Mouse (Mus musculus) liver, embryonic 12.5 days (tissue): ENCODE results near the gene Lekr1. TPM values are rescaled to one million over a fixed set of nuclear protein-coding genes. Genes with fewer than 3 reads are reported as not detected.

Source experiments
- ATAC-seq: fragments of 200-750 bp; cut with Nextera tagmentation; 2 replicates; pipeline ENCODE4 v1.8.0; 2017; ENCODE audit warnings: moderate number of reproducible peaks, mild to moderate bottlenecking, moderate library complexity
- H3K27ac ChIP-seq: fragments of 300-500 bp; sonication (generic); 2 replicates; pipeline ENCODE4 v1.5.1; 2016; ENCODE audit warnings: mild to moderate bottlenecking
- H3K27me3 ChIP-seq: fragments of 300-500 bp; sonication (generic); replicated peaks from 2 replicates; pipeline ENCODE4 v1.6.1; 2016; ENCODE audit warnings: mild to moderate bottlenecking, moderate library complexity
- H3K36me3 ChIP-seq: fragments of 300-500 bp; sonication (generic); 2 replicates; pipeline ENCODE4 v1.6.1; 2016; ENCODE audit warnings: mild to moderate bottlenecking, moderate library complexity
- H3K4me1 ChIP-seq: fragments of 300-500 bp; sonication (generic); 2 replicates; pipeline ENCODE4 v1.6.1; 2016
- H3K4me2 ChIP-seq: fragments of 300-500 bp; sonication (generic); 2 replicates; pipeline ENCODE4 v1.6.1; 2016; ENCODE audit warnings: mild to moderate bottlenecking, moderate library complexity
- H3K4me3 ChIP-seq: fragments of 300-500 bp; sonication (generic); 2 replicates; pipeline ENCODE4 v1.5.1; 2016; ENCODE audit warnings: mild to moderate bottlenecking, moderate library complexity
- H3K9ac ChIP-seq: fragments of 300-500 bp; sonication (generic); 2 replicates; pipeline ENCODE4 v1.6.1; 2016; ENCODE audit warnings: mild to moderate bottlenecking, moderate library complexity
- H3K9me3 ChIP-seq: fragments of 300-500 bp; sonication (generic); replicated peaks from 2 replicates; pipeline ENCODE4 v1.6.1; 2016; ENCODE audit warnings: mild to moderate bottlenecking, moderate library complexity
- WGBS: fragments of 180-500 bp; shearing (Covaris S2); methylation state at CpG from one replicate; pipeline ENCODE4 v1.1.7; 2016; ENCODE audit not compliant: insufficient replicate concordance; 5-methylcytosine and 5-hydroxymethylcytosine counted together
- polyA plus RNA-seq: library from polyadenylated mRNA; unstranded; fragments of >200 nt; fragmentation: Nextera tagmentation; extraction: Ambion mirVana; gene quantifications from 2 replicates; pipeline ENCODE4 v1.2.1, GENCODE M21; 2016

Gene Lekr1
- polyA plus RNA-seq, 1 experiment from 2014 or later: 1.9 TPM

DNA sequence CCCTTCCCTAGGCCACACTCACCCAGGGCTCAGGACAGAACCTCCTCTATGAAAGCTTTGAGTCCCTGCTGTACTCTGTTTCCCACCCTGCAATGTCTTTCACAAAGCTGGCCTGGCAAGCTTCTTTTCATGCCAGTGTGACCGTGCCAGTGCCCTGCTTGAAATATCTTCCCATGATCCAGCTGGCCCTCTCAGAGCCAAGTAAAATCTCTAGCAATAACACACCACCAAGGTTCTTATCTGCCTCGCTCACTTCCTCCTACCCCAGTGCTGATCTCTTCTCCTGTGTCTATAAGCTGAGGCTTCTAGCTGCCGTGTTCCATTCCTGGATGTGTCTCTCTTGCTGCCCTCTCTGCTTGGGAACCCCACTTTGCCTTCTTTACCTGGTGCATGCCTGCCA lies 162.0 kb downstream of the Lekr1 start:
- H3K4me2 ChIP-seq: no peak overlapping the region
- no peak overlapping the region for H3K4me3 ChIP-seq
- H3K27me3 ChIP-seq: no peaks in the 10 kb centered on the region
- H3K9me3 ChIP-seq: no peaks in the 10 kb centered on the region
- H3K4me1 ChIP-seq: no peaks in the 10 kb centered on the region
- ATAC-seq: no peak
- H3K27ac ChIP-seq: no peak overlapping the region
- no peaks in the 10 kb centered on the region for H3K36me3 ChIP-seq
- no peak overlapping the region for H3K9ac ChIP-seq
- 28% methylated on average over 3 of the region's 3 CpGs for WGBS

DNA sequence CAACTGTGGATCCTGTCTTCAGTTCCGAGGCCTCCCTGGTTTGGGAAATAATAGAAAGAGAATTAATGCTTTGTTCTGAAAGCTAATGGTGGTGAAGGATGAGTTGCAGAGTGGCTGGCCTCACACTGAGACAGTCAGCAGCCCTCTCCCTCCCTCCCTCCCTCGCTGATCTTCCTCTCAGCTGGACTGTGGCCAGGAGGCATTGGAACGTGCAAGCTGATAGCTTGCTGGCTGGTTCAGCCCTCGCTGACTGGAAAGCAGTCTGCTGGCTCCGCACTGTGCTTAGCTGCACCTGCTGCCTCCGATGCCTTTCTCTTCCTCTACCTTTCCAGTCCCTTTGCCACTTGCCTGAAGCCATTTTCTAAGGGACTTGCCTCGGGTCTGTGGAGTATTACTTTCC lies 163.2 kb downstream of the Lekr1 start:
- Histone ChIP-seq H3K9me3 (no peaks in the 10 kb centered on the region), H3K4me1 (no peaks in the 10 kb centered on the region), H3K9ac (no peak overlapping the region), H3K27me3 (no peaks in the 10 kb centered on the region), H3K27ac (no peak overlapping the region), H3K4me3 (no peak overlapping the region), H3K36me3 (no peaks in the 10 kb centered on the region), H3K4me2 (no peak overlapping the region)
- 35% methylated on average over 7 of the region's 7 CpGs for WGBS
- no peak for ATAC-seq

DNA sequence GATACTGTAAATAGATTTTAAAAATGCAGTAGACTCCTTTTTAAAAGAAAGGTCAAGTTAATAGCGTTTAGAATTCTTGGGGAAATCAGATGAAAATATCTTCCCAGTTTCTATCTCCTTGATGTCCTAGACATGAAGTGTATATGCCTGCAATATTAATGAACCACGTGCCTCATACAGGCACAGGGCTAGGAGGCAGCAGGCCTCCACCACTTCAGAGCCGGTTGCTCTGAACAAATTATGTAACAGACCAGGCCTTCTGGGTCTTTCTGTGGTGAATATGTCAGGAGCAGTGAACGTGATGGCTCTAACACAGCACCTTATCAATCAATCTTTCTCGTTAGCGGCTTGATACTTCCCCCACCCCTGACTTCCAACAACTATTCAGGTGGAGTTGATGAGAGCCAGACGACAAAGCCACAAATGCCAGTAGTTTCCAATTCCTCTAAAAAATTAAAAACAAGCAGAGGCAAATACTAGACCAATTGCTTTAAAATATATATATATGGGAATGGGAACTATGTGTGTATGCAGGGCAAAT lies 164.0 kb downstream of the Lekr1 start:
- no peak overlapping the region for H3K4me3 ChIP-seq
- H3K9ac ChIP-seq: no peak overlapping the region
- H3K27me3 ChIP-seq: no peaks in the 10 kb centered on the region
- ATAC-seq: no peak
- WGBS: 46% methylated on average over 7 of the region's 7 CpGs
- no peaks in the 10 kb centered on the region for H3K9me3 ChIP-seq
- H3K4me1 ChIP-seq: no peaks in the 10 kb centered on the region
- H3K27ac ChIP-seq: no peak overlapping the region
- H3K36me3 ChIP-seq: no peaks in the 10 kb centered on the region
- no peak overlapping the region for H3K4me2 ChIP-seq

DNA sequence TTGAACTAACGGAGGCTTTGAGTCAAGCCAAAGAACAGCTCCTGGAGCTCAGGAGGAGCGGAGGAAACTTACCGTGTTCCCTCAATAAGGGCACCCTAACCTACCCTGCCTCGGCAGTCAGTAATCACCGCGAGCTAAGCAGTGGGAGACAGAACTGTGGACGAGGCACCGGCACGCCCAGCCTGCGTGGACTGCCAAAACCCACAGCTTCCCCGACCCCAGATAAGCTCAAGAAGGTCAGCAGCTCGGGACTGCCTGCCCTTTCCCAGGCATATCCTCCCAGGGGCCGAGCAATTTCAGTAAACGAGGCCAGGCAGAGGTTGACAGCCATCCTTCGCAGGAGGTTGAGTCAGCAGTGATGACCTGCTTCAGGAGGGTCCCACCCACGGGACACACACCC lies 164.8 kb downstream of the Lekr1 start:
- H3K4me2 ChIP-seq: no peak overlapping the region
- no peaks in the 10 kb centered on the region for H3K27me3 ChIP-seq
- H3K36me3 ChIP-seq: no peaks in the 10 kb centered on the region
- H3K9me3 ChIP-seq: no peaks in the 10 kb centered on the region
- no peak overlapping the region for H3K9ac ChIP-seq
- no peak for ATAC-seq
- no peak overlapping the region for H3K27ac ChIP-seq
- WGBS: 29% methylated on average over 16 of the region's 16 CpGs
- no peak overlapping the region for H3K4me3 ChIP-seq
- H3K4me1 ChIP-seq: no peaks in the 10 kb centered on the region

DNA sequence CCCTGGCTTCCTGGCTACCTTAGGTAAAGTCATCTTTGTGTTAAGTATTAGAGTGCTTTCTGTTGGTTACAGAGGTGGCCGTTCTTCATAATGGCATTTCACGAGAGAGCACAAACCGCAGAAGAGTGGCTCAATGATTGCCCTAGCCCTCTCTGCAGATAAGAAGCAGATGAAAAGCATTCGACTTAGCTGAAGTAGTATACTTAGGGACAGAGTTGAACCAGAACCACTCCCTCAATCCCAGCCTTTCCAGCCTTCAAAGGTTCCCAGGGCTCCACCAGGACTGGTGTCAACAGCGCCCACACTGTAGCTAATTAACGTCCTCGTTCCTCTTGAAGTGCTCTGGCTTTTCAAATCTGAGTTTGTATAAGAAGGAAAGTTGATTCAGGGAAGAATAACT lies 166.4 kb downstream of the Lekr1 start:
- Histone ChIP-seq H3K9me3 (no peaks in the 10 kb centered on the region), H3K27ac (no peak overlapping the region), H3K4me1 (no peaks in the 10 kb centered on the region), H3K27me3 (no peaks in the 10 kb centered on the region), H3K36me3 (no peaks in the 10 kb centered on the region), H3K4me3 (no peak overlapping the region), H3K4me2 (no peak overlapping the region), H3K9ac (no peak overlapping the region)
- 38% methylated on average over 7 of the region's 7 CpGs for WGBS
- no peak for ATAC-seq

DNA sequence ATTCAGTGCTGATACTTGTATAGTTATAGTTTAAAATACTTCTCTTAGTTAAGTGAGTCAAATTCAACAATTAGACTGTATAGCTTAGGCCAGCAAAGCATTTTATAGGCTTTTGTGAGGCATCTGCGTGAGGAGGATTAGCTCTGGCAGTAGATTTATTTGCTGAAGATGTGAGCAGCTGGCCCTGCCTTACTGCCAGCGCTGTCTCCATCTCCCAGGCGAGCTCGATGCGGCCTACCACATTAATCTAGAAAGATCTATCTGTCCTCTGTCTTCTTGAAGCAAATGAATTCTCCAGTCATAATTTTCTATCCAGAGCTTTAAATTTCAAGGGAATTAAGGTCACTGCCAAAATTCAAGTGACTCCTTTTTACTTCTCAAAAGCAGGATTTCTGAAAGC lies 170.4 kb downstream of the Lekr1 start:
- Histone ChIP-seq H3K9me3 (no peaks in the 10 kb centered on the region), H3K27me3 (no peaks in the 10 kb centered on the region), H3K4me2 (no peak overlapping the region), H3K27ac (no peak overlapping the region), H3K4me1 (no peaks in the 10 kb centered on the region), H3K9ac (no peak overlapping the region), H3K36me3 (no peaks in the 10 kb centered on the region), H3K4me3 (no peak overlapping the region)
- 79% methylated on average over 5 of the region's 5 CpGs for WGBS
- no peak for ATAC-seq

DNA sequence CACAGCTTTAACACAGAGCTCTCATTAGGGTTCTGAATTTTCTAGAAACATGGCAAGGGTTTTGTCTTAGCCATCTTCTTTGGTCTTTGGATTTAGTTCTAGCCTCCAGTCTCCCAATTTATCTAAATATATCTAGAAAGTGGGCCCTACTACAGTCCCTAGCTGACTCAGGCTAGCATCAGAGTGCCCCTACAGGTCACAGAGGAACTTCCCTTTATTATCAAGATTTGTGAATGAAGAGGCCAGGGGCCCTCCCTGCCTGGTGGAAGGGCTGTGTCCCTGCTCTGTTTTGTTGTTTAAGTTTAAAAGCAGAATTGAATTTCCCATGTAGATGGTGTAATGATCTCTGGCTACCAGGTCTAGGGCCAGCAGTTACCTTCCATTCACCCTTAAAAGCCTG lies 173.6 kb downstream of the Lekr1 start:
- ATAC-seq: no peak
- no peaks in the 10 kb centered on the region for H3K4me1 ChIP-seq
- no peak overlapping the region for H3K4me3 ChIP-seq
- H3K4me2 ChIP-seq: no peak overlapping the region
- no peaks in the 10 kb centered on the region for H3K9me3 ChIP-seq
- no peaks in the 10 kb centered on the region for H3K36me3 ChIP-seq
- no peaks in the 10 kb centered on the region for H3K27me3 ChIP-seq
- no peak overlapping the region for H3K27ac ChIP-seq
- H3K9ac ChIP-seq: no peak overlapping the region

DNA sequence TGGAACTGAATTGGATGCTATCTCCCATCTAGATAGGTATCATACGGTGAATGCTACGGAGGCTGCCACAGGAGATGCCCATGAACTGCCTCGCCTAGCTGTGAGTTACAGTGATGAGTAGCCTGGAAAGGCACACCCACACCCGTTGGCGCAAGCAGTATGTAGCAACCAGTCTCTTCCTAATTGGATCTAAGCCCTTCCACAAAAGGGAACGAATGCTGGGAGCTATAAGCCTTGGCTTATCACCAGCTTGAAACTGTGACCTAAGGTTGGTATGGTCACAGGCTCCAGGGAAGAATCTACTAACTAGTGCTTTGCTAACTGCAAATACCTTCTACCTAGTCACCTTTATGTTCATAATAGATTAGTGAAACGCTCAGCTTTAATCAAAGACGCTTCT lies 175.1 kb downstream of the Lekr1 start:
- Histone ChIP-seq H3K4me3 (no peak overlapping the region), H3K4me1 (no peaks in the 10 kb centered on the region), H3K9me3 (no peaks in the 10 kb centered on the region), H3K36me3 (no peaks in the 10 kb centered on the region), H3K9ac (no peak overlapping the region), H3K4me2 (no peak overlapping the region), H3K27ac (no peak overlapping the region), H3K27me3 (no peaks in the 10 kb centered on the region)
- no peak for ATAC-seq
- WGBS: 71% methylated on average over 8 of the region's 8 CpGs

DNA sequence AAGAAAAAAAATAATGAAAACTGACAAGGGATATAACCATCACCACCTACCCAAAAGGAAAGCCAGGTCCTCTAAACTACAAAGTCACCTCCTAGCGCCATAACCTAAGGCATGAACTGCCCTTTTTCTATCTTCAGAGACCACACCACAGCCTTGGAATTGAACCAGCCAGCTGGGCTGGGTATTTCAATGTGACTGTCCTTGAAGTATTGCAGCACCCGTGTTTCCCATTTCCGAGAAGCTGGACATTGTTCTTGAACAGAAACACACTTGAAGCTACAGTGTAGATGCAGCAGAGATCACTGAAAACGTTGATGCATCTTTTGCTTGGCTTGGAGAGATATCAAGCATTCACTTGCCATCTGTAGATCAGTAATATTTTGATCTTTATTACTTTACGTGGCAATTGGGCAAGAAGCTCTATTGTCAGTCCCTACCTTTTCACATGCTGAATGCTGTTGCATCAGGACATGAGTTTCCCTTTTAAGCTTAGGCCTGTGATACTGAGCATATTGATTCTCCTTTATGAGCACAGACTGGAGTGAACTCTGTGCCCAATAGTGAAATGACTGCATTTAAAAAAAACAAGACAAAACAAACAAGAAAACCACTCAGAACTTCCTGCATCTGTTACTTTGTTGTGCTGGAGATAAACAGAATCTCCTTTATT lies 176.6 kb downstream of the Lekr1 start:
- 66% methylated on average over 5 of the region's 5 CpGs for WGBS
- Histone ChIP-seq H3K4me2 (no peak overlapping the region), H3K4me3 (no peak overlapping the region), H3K27me3 (no peaks in the 10 kb centered on the region), H3K9ac (no peak overlapping the region), H3K9me3 (no peaks in the 10 kb centered on the region), H3K36me3 (no peaks in the 10 kb centered on the region), H3K4me1 (no peaks in the 10 kb centered on the region), H3K27ac (no peak overlapping the region)
- ATAC-seq: no peak

DNA sequence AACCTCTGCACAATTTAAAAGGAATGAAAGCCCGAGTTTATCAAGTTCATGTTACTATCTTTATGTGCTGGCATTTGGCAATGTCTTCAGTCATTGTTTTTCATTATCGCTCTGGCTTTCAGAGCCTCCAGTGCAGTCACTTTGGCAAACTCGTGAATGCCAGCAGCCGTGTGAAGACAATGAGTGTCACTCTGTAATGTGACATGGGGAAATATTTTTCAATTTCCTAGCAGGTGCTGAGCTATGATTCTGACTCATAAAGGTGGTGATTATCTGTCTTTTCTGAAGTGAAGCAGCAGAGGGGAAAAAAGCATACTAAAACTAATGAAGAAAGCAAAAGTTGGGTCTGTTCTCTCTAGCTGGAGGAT lies 177.1 kb downstream of the Lekr1 start:
- no peak overlapping the region for H3K9ac ChIP-seq
- H3K36me3 ChIP-seq: no peaks in the 10 kb centered on the region
- 60% methylated on average over 4 of the region's 4 CpGs for WGBS
- no peak overlapping the region for H3K4me2 ChIP-seq
- H3K27me3 ChIP-seq: no peaks in the 10 kb centered on the region
- H3K4me3 ChIP-seq: no peak overlapping the region
- no peaks in the 10 kb centered on the region for H3K9me3 ChIP-seq
- no peaks in the 10 kb centered on the region for H3K4me1 ChIP-seq
- no peak for ATAC-seq
- no peak overlapping the region for H3K27ac ChIP-seq

DNA sequence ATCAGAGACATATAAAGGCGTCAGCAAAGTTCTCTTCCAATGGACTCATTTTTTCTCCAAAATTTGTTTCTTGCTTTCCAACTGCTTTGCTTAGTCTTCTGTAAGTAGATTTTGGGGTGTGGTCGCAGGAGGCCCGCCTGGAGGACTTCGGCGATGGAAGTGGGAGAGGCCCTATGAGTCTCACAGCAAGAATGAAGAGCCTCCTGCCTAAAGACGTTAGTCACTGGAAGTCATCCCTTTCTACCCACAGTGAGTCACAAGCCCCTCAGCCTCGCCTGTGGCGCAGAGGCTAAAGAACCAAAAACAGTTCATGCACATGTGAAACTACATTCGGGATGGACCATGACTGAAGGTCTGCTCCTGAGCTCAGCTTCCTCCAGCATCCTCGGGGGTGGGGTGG lies 178.3 kb downstream of the Lekr1 start:
- no peak overlapping the region for H3K4me2 ChIP-seq
- no peaks in the 10 kb centered on the region for H3K9me3 ChIP-seq
- H3K27me3 ChIP-seq: no peaks in the 10 kb centered on the region
- 65% methylated on average over 10 of the region's 10 CpGs for WGBS
- H3K4me3 ChIP-seq: no peak overlapping the region
- no peaks in the 10 kb centered on the region for H3K36me3 ChIP-seq
- H3K27ac ChIP-seq: no peak overlapping the region
- no peak overlapping the region for H3K9ac ChIP-seq
- no peaks in the 10 kb centered on the region for H3K4me1 ChIP-seq
- no peak for ATAC-seq

DNA sequence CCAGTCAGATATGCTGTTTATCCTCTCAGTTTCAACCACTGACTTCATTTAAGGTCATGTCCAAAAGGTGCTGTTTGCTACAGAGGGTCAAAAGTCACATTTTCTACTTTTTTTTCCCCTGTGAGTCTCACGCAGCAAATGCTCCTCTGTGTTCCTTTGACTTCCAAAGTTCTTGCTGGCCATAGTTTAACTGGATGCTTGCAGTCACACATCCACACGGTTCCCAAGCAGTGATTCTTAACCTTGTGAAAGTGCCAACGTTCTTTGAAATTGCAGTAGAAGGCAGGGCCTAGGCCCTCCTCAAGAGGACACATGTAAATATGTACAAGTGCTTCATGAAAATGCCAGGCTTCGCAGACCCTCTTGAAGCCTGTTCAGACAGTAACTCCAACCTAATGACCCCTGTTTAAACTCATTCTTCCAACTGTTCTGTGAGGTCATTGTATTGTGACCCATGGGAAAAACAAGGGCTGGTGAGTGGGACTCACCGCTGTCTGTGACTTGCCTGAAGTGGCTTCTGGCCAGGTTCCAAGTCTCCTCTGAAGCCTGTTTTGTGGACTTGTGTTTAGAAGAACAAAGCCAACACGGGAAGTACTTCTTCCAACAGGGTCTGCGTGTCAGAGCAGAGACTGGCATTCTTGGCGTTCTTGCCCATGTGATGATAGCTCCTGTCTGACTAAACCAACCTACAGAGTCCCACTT lies 179.0 kb downstream of the Lekr1 start:
- no peaks in the 10 kb centered on the region for H3K4me1 ChIP-seq
- no peaks in the 10 kb centered on the region for H3K36me3 ChIP-seq
- no peak overlapping the region for H3K27ac ChIP-seq
- WGBS: 64% methylated on average over 8 of the region's 8 CpGs
- H3K9me3 ChIP-seq: no peaks in the 10 kb centered on the region
- no peak for ATAC-seq
- no peak overlapping the region for H3K4me3 ChIP-seq
- no peaks in the 10 kb centered on the region for H3K27me3 ChIP-seq
- H3K4me2 ChIP-seq: no peak overlapping the region
- no peak overlapping the region for H3K9ac ChIP-seq
